Mouse (Mus musculus) fat pad, adult 2 months (tissue): ENCODE results near the gene A230050P20Rik.
A peak's percentile ranks its signal among the peaks of the same experiment; 100 is the strongest.
"Not testable (repeated sequence)": the region's sequence is repeated elsewhere in the genome, so short reads cannot be mapped to it uniquely, and the experiment has no call there.

Experiments
- DNase-seq: peaks from one replicate; pipeline ENCODE4 v3.0.0-alpha.2; 2011; ENCODE audit warnings: low read depth, low spot score; ENCODE audit errors: extremely low read depth

Gene A230050P20Rik

DNA sequence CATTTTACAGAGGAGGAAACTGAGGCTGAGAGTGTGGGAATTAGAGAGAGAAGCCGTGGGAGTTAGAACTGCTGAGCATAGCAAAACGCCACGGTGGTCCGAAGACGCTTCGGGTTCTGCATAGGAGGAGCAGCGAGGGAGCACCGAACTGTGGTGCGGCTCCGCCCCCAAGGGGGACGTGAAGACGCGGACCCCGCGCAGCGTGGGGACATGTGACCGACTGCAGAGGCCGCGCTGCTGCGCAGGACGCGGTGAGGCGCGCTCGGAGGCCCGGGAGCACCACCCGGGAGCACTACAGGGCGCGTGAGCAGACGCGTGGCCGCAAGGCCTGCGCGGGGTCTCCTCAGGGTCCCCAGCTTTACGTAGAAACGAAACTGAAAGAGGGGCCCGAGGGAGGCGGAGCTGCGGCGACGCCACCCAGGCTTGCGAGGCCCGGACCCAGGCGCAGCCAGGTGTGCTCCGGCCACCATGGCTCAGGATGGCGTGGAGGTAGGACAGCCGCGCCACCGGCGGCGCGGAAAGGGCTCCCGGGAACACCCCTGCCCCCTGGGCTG, at the start of gene A230050P20Rik:
Gene A230050P20Rik, plus strand, starts transcription at position 195 of the 554 bp plus-strand sequence.
- no peak for DNase-seq

DNA sequence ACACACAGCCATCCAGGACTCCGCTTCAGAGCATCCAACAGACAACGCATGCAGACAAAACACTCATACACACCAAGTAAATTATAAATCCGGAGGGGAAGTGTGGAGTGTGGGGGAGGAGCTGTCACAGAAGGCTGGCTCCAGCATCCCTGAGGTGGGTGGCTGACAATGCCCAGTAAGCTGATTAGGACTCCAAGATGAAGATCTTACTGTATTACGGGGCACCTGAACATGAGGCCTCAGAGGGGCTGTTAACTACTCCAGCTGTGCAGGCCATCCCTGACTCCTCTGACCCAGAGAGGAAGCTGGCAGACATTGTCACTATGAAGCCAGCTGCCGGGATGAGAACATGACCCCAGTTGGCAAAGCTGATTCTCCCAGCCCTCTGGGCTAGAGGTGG, 48.4 kb upstream of the A230050P20Rik start:
- no peak for DNase-seq

DNA sequence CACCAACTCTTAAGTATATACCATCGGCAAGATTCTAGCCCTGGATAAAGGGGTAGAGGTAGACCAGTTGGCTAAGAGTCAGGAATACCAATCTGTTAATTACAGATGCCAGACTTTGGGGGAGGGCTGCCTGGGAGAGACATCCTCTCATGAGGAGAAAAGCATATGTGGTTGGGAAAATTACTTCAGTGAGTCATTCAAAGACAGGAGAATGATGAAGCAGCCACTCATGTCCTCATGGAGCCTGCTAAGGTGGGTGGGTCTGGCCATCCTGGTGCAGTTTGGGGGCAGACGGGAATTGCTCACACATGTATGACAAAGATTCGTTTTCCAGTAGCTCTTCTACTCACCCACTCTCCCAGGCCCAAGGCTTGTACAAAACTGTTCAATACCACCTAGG, 45.6 kb upstream of the A230050P20Rik start:
- no peak for DNase-seq

DNA sequence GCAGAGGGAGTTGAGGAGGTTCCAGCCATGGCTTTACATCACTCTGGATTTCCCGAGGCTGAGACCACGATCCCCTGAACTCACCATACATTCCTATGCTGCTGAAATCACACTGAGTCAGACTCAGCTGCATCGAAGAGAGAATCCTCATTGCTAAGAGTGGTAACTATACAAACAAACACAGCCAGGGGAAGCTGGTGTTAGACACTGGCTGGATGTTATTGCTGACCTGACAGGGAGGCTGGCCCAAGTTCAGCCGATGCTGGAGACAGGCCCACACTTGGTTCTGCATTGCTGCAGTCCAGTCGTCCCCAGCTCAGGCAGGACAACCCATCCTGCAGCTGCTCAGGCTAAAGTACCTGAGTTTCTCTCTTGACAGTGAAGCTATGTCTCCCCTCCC, 42.7 kb upstream of the A230050P20Rik start:
- DNase-seq, result no peak

DNA sequence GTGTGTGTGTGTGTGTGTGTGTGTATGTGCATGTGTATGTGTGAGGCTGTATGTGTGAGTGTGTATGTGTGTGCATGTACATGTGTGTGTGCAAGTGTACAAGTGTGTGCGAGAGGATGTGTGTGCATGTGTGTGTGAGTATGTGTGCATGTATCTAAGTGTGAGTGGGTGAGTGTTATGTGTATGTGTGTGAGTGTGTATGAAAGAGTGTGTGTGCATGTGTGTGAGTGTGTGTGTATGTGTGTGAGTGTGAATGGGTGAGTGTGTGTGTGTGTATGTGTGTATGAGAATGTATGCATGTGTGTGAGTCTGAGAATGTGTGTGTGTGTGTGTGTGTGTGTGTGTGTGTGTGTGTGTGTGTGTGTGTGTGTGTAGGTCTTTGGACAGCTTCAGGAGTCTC, 40.3 kb upstream of the A230050P20Rik start:
- no peak for DNase-seq

DNA sequence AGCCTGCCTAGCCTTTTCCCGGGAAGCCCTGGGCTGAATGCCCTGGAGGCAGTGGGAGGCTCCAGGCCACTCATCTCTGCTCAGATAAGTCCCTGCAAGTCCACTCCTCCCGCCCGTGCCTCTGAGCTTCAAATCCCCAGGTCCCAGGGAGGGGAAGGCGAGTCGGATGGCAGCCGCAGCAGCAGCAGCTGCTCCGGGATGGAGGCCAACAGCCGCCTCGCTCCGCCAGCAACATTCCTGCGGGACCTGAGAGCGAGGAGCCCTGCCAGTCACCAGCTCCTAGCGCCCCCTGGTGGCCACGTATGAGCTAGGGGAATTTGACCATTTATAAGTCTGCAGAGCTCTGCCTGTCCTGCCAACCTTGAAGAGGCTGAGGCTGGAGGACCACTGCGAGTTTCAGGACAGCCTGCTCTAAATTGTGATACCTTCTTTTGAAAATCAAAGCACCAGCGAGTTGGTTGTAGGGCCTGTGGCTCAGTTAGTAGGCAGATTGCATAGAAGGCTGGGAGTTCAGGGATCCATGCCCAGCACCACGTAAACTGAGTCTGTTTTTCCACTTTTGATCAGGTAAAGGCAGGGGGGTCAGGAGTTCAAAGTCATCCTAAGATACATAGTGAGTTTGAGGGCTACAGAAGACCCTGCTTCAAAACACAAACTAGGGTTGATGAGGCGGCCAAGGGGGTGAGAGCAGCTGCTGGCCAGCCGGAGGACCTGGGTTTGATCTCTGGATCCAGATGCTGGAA, 37.4 kb upstream of the A230050P20Rik start:
- peak; percentile 11 for DNase-seq

DNA sequence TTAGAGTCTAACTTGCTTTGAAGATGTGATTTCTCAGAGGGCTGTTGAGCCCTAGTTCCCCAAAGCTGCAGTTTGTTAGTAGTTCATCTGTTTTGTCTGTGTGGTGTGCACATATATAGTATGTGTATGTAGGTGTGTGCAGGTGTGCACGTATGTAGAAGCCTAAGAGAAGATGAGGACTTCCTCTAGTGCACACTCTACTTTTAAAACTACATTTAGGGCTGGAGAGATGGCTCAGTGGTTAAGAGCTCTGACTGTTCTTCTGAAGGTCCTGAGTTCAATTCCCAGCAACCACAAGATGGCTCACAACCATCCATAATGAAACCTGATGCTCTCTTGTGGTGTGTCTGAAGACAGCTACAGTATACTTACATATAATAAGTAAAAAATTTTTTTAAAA, 33.6 kb upstream of the A230050P20Rik start:
- no peak for DNase-seq

DNA sequence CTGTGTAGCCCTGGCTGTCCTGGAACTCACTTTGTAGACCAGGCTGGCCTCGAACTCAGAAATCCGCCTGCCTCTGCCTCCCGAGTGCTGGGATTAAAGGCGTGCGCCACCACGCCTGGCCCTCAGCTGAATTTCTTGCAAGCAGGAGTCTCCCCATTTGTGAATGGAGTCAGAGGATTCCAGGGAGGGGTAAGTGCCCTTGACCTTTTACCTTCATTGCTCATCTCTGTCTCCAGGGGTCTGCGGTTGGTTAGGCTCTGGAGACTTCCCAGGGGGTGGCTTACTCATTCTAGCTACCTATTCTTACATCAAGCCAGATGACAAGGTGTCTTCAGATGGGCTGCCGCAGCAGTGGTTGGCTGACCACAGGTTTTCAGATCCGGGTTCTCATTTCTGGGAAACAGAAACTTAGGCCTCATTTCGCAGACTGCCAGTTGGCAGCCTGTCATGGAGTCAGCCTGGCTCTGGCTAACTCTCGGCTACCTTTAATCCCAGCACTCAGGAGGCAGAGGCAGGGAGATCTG, 32.9 kb upstream of the A230050P20Rik start:
- DNase-seq, result not testable (repeated sequence)

DNA sequence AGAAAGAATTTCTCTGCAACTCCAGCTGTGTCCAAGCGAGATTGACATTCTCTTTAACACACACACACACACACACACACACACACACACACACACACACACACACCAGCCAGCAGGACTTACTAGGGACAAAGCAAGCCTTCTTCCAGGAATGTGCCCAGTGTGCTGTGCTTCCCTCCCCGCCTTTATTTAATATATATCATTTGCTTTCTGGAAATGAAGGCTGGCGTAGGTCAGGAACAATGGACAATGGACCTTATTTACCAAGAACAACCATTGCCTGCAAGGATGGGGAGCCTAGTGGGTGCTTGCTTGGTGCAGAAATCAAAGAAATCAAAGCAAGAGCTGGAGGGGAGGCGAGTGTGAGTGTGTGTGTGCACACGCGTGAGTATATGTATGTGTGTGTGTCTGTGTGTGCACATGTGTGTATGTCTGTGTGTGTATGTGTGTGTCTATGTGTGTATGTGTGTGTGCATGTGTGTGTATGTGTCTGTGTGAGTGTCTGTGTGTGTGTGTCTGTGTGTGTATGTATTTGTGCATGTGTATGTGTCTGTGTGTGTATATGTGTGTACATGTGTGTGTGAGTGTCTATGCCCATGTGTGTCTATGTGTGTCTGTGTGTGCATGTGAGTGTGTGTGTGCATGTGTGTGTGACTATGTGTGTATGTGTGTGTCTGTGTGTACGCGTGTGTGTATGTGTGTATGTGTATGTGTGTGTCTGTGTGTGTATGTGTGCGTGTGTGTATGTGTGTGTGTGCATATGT, 31.1 kb upstream of the A230050P20Rik start:
- no peak for DNase-seq

DNA sequence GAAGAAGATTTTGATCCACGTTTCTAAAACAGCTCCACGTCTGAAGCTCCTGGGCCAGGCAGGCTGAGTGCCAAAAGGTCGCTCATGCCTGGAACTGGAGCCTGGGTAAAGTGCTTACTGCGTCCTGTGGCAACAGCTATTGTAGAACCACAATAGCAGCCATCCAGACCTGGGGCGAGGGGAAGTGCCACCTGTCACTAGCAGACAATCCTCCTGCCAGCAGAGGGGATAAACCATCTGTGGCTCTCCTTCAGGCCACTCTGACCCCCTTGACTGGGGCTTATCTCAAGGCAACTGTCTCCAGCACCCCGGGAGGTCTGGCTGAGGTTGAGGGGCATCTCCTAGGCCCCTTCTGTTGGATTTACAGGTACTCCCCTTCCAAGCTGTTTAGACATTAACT, 29.5 kb upstream of the A230050P20Rik start:
- DNase-seq, result no peak

DNA sequence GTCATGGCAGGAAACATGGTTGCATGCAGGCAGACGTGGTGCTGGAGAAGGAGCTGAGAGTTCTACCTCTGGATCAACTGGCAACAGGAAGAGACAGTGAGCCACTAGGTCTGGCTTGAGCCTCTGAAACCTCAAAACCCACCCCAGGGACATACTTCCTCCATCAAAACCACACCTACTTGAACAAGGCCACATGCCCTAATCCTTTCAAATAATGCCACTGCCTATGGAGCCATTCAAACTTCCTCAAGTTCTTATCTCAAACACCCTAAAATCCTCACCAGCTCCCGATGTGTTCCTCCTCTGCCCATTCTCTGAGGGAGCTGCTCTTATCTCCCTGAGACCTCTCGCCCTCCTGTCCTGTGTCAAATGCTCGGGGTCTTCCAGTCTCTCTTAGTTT, 26.2 kb upstream of the A230050P20Rik start:
- DNase-seq, result no peak

DNA sequence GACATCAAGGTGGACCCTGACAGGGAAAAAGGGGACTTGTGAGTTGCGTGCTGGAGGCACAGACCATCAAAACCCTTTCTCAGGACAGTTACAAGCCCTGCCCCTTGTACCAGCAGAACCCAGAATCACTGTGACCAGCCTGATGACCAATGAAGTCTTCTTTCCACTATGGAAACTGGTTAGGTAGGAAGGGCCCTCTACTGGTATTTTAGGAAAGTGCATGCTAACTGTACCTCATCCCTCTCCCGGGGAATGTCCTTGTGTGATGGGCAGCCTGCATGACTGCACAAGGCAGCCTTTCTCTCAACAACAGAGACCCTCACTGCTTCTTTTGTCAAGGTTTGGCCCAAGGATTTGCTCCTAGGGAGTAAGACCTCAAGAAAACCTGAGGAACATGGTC, 25.8 kb upstream of the A230050P20Rik start:
- DNase-seq, result no peak

DNA sequence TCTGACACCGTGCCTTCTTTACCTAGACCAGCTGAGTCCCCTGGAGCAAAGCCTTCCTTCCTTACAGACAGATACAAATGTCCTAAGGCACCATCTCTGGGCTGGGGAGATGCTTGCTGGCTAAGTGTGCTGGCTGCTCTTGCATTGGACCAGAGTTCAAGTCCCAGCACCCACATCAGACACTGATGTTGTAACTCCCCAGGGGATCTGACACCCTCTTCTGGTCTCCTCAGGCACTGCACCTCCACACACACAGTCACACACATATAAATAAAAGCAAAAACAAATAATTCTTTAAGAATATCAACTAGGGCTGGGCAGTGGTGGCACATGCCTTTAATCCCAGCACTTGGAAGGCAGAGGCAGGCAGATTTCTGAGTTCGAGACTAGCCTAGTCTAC, 18.3 kb upstream of the A230050P20Rik start:
- DNase-seq, result no peak

DNA sequence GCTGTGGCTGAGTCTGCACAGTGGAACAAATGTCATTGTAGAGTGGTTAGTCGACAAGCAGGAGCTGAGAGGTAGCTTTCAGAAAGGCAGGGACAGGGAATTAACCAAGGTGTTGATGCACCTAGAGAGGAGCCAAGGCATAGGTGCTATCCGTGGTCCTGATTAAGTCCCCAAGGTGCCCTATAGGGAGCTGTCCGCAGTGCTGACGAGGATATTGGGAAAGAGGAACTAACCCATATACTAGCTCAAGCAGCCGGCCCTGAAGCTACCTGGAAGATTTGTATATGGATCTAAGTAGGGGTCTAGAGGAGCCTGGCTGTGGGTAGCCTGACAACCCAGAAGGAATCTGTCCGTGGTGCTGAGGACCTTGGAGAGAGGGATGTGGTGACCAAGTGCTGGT, 11.3 kb upstream of the A230050P20Rik start:
- no peak for DNase-seq

DNA sequence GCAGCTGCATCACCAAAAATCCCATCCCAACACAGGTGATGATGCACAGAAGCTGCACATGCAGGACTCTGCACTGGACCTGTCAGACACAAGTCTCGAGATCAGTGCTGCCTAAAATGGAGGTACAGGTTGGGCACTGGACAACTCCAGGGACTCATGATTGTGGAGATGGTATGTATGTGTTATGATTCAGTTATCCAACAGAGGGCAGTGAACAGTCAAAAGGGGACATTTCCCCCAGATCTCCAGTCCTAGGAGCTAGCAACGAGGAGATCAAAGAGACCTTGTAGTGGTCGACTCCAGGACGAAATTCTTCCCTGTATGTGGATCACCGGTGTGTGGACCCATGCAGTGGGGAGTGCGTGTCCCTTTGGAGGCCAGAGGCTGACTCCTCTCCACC, 8.5 kb upstream of the A230050P20Rik start:
- DNase-seq, result no peak

DNA sequence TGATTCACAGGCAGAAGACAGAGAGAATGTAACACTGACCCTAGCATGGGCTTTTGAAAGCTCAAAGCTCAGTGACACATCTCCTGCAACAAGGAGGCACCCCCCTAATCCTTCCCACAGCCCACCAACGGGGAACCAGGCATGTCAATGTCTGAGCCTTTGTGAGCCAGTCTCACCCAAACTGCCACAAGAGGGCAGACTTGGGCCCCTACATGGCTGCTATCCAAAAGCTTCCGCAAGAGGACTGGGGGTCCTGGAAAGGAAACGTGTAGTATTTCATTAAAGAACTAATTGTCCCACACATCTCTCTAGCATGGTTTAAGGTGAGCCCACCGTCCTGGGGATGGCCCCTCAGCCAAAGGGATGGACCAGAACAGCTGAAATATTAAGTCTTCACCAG, 6.6 kb upstream of the A230050P20Rik start:
- DNase-seq, result no peak

DNA sequence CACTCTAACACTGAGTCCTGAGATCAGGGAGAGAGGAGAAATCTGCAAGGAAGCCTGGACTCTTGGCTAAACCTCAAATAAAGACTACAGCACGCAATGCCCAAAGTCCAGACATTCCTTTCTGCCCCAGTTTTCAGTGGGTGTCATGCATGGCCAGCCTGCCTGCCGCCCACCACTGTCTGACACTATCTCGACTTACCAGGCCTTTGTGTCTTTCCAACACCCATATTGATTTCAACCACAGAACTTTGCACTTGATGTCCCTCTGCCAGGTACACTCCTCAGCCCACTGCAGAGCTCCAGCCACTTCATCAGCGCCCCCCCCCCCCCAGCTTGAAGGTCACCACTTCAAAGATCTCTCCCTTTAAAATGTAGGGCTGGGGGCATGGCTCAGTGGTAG, 6.2 kb upstream of the A230050P20Rik start:
- DNase-seq, result no peak

DNA sequence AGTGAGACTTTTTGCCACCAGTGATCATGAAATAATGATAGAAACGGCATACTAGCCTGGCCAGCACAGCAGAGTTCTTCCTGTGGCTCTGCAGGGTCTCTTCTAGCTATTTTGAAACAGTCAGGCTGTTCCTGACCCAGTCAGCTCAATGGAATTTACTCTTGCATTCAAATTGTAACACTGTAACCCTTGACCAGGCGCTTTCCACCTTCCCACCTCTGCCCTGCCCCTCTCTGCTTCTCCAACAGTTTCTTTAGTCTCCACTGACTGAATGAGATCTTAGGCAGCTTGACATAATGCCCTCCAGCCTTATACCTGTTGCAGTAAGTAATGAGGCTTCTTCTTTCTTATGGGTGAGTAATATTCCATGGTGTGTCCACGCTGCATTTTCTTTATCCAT, 1.6 kb upstream of the A230050P20Rik start:
- DNase-seq, result no peak

DNA sequence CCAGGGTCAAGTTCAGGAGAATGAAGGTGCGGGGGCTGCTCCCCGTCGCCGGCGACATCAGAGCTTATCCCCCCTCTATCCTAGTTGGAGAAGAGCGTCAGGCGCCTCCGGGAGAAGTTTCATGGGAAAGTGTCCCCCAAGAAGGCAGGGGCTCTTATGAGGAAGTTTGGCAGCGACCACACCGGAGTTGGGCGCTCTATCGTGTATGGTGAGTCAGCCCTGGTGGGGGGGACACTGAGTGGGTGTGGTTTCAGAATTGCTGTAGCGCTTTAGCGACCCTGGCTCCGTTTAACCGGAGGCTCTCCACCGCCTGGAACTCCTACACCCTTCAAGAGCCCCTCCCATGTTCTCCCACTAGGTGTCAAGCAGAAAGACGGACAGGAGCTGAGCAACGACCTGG, 804 bp downstream of the A230050P20Rik start:
- DNase-seq, result no peak

DNA sequence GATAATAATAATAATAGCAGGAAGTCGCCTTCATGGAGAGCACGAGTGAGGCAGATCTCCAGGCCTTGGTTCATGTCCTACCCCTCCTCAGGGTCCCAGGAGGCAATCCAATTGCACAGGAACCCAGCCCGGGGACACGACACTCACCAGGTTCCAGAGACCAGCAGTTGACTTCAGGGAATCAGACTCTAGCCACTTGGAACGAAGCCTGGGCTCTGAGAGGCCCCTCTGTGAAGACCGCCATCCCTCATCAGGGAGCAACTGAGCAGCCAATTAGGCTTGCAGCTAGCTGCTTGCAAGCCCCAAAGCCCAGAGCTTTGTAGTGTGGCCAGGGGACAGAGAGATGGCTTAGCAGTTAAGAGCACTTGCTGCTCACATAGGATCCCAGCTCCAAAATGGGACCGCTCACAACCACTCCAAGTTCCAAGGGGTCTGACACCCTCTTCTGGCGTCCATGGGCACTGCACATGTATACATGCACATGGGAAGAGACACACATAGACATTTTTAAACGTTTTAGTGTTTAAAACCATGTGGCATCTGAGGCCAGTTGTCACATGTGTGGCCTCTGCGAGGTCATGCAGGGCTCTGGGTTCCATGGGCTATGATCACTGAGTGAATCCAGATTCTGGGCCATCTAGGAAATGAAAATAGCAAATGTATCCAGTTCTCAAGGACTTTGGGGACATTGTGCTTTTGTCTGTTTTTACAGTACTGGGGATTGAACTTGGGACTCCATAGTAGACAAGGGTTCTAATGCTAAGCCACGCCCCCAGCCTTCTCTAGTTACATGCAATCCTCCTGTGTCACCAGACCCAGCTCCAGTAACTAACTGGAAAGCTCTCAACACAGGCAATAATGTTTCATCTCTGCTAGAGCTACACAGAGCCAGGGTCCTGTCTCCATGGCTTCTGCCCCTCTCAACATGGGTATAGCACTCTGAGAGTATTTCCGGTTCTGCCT, 2.0 kb downstream of the A230050P20Rik start:
- DNase-seq, result no peak

DNA sequence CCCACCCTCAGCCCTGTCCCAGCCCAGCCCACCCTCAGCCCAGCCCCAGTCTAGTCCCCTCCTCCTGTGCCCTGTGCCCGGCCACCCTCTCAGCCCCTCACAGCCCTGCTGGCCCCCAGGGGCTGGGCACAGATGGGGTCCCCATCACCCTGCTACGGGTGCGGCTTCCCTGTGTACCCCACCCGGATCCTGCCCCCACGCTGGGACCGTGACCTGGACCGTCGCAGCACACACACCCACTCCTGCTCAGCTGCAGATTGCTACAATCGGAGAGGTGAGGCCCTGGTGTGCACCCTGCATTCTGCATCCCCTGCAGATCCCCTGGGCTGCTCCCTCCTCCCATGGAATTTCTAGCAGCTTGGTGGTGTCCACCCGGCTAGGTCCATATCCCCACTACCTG, 4.5 kb downstream of the A230050P20Rik start:
- no peak for DNase-seq
